Mouse (Mus musculus) embryo, embryonic 9.5 days (tissue): Measurements from ENCODE around the gene Wasf3.

Experiments
- DNase-seq: peaks from one replicate; pipeline ENCODE4 v3.0.0-alpha.2; 2017; ENCODE audit errors: extremely low spot score

Wasf3 gene

DNA sequence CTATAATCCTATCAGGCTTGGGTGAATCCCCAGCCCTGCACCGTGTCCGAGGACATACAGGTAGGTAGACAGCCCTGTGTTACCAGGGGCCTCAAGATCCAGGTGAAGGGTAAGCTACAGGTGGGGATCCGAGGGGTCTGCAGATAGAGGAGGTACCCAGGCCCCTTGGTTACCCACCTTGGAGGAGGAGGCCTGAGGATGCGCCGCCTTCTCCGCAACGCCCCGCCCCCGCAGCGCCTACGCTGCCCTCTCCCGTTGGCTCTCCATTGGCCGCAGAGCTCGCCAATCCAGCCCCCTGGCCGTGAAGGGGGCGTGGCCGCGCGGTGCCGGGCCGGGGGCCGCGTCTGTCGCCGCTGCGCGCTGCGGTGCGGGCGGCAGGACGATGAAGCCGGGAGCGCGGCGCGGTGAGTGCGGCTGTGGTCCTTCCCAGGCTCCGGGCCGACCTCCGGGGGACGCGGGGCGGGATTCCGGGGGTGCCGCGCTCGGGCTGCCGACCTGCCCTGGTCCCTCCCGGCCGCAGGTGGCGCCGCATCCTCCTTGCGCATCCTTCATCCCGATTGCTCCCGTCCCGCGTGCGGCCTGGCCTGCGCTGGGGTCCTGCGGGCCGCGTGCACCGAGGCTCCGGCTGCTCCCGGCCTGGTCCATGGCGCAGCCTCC lies at the start of gene Wasf3:
Gene Wasf3, plus strand, starts transcription at position 51 of the 657 bp plus-strand sequence.
- DNase-seq: peak; percentile 90

DNA sequence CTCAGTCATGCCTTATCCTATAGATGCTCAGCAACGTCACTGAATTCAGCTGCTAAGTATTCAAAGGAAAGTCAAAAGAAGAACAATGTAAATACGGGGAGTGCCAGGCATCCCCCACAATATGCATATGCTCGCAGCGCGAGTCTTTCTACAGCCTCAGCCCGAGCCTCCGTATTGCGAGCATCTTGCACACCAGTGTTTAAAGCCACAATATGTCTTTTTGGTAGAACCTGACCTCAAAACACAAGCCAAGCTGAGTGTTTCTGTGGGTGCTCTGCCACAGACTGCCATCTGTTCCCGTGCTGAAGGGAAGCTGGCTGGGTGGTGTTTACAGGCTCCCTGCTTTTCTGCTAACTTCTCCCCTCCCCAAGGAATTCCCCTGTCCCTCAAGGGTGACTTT lies 46.7 kb upstream of the Wasf3 start:
- DNase-seq: no peak

DNA sequence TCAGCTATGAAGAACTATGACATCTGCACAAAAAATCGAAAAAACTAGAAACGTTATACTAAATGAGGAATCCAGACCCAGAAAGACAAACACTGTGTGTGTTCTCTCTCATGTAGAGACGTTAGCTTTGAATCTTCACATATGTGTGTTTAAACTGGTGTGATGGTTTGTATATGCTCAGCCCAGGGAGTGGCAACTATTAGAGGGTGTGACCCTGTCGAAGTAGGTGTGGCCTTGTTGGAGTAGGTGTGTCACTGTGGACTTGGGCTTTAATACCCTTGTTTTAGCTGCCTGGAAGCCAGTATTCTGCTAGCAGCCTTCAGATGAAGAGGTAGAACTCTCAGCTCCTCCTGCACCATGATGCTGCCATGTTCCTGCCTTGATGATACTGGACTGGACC lies 44.7 kb upstream of the Wasf3 start:
- DNase-seq: no peak

DNA sequence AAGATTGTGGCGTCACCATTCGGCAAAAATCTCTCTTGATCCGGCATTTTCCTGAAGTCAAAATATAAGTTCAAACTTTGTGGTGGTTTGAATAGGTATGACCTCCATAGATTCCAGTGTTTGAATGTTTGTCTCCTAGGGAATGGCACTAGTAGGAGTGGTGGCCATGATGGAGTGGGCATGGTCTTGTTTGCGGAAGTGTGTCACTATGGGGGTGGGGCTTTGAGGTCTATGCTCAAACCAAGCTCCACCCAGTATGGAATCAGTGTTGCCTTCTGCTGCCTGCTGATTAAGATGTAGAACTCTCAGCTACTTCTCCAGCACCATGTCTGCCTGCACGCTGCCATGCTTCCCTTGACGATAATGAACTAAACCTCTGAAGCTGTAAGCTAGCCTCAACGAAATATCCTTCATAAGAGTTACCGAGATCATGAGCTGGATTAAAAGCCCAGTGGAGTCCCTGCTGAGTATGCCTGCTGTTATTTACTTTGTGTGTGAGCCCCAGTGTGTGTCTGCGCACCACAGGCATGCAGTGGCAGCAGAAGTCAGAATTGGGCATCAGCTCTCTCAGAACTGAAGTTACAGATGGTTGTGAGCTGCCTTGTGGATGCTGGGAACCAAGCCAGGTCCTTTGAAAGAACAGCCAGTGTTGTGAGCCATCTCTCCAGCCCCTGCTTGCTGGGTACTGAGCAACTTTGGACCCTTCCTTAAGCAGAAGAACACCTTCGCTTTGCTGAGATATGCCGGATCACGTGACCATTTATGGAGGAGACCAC lies 39.7 kb upstream of the Wasf3 start:
- no peak for DNase-seq

DNA sequence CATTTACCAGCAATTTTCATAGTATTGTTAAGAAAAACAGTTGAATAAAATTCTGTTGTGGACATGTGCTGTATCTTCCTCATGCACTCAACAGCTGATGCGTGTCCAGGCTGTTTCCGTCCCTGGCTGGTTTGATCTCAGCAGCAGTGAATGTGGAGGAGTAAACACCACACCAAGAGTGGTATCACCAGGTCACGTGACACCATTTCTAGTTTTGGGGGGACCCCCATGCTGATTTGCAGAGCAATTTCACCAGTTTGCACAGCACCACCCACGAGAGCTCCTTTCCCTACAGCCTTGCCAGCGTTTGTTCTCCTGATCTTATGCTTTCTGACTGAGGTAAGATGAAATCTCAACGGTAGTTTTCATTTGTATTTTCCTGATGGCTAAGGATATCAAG lies 37.7 kb upstream of the Wasf3 start:
- DNase-seq: no peak

DNA sequence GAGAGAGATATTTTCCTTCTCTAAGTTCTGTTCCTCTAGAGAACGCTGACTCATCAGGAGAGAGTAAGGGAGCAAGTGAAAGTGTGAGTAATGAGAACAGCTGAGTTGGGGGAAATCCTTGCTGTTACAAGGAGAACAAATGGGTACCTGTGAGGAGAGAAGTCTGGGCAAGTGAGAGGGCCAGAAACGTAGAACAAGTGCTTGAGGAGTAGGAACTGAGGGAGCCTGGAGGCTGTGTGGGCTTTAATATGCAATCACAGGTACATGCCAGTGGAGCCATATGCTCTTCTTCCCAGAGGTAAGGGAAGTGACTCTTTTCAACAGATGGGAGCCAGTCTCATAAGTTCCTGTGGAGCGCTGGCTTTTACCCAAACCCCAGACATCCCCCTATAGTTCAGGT lies 35.6 kb upstream of the Wasf3 start:
- DNase-seq: no peak

DNA sequence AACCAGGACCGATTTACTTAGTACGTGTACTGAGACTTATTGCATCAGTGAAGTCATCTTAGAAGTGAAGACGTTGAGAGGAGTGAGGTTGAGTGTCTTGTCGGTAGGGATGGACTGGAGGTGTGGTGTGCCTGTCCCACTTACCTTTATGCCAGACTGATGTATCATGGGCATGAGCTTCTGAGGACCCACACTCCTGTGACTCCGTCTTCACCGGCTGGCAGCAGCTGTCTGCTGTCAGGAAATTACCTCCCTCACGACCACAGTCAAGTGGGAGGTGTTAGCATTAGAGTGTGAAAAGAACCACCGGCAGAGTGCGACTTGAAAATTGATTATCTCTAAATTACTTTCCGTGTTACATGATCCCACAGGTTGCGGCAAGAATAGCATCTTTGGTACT lies 34.0 kb upstream of the Wasf3 start:
- no peak for DNase-seq

DNA sequence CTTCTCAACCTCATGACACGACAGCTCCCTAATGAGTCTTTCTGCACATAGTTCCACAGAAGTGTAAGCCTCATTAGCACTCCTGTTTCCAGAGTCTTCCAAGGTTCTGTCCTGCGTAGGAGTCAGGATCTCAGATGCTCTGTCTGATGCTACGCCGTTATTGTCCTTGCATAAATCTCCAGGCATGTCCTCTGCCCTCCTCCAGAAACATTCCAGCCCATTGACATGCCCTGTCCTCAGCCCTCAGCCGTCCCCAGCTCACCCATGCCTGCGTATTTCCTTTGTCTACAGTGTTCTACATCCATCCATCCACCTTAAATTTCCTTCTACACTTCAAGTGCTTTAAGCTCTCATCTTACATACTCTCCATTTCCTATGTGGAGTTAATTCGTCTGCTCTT lies 32.8 kb upstream of the Wasf3 start:
- DNase-seq: no peak

DNA sequence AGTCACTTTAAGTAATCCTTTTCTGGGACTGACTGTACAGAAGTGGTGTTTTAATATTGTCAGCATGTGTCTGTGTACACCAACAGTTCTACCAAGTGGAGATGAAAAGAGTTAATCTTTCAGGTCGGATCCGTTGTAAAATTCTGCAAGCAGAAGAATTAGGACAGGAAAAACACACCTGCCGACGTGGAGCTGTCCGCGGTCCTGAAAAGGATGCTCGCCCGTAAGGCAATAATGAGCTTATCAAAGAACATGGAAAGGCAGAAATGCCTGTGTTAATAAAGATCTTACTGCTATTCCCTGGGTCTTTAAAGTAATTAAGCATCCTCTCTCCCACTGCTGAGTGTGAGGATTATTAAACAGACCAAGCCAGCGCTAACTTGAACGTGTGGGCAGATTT lies 24.4 kb upstream of the Wasf3 start:
- peak; percentile 37 for DNase-seq

DNA sequence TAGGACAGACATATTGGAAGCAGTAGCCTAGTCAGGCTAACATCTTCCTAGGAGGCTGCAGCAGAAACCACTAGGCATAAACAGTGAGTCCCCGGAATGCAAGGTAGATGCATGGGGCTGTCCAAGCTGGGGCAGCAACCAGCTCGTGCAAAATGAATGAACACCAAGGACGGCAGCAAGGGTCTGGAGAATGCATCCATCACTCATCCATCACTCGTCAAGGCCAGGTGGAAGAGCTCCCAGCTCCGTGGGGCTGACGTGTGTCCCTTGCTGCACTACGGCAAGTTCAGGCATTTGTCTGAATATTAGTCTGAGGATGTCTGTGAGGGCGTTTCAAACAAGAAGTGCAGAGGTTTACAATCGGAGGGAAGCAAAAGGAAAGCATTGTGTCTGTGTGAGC lies 22.1 kb upstream of the Wasf3 start:
- no peak for DNase-seq

DNA sequence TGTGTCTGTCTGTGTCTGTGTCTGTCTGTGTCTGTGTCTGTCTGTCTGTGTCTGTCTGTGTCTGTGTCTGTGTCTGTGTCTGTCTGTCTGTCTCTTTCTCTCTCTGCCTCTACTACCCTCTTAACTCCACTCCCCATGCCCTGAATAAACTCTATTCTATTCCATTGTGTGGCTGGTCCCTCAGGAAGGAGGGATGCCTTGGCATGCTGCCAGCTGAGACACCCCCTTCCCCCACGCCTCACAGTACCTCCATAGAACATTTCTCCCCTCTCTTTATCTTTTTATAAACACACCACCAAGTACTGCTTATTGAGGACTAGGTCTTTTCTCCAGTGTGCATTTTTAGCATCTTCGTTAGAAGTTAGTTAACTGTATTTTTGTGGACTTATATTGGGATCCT lies 16.4 kb upstream of the Wasf3 start:
- no peak for DNase-seq

DNA sequence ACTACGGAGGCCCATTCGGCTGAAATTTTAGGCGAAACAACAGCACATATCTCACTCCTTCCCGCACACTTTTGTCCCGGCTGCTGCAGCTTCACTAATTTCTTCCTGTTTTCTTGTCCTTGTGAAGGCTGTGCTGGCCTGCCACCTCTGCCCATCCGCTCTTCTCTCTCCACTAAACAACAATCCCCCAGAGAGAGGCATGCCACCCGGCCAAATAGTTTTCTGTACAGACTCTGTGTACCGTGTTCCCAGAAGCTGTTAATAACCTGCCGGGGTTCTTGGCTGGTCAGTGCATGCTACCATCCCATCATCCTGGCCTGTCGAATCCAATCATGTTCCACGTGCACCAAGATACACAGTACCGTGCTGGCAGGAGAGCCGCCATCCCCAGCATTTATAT lies 15.8 kb upstream of the Wasf3 start:
- no peak for DNase-seq

DNA sequence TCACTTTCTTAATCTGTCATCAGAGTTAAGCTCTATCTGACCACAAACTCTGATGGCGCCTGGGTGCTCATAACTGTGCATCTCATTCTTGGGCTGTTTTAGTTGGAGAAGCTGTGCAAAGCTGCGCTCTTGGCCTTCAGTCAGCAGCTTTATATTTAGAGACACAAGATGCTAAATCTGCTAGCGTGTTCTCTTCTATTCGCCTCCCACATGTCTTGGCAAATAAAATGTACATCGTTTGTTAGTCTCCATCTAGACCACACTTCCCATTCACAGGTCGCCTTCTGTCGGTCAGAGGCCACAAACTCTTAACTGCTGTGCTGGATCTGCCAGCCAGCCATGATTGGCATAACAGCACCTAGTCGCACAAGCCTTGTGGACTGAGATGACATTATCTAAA lies 14.0 kb upstream of the Wasf3 start:
- DNase-seq: no peak

DNA sequence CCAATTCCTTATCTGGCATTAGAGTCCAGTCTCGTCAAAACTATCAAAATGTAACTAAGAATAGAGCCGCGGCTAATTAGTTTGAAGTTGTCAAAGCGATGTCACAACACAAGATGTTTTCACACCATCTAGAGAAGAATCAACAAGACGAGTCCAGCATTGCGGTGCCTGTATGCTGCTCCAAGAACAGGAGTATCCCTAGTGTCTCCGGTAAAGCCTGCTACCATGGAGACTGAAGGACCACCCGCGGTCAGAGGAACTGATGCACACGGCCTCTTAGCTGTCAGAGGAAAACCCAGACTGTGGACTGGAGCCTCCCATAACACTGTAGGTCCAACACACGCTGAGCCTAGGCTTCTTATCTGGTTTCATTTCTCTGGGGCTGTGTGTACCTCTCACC lies 11.5 kb upstream of the Wasf3 start:
- no peak for DNase-seq

DNA sequence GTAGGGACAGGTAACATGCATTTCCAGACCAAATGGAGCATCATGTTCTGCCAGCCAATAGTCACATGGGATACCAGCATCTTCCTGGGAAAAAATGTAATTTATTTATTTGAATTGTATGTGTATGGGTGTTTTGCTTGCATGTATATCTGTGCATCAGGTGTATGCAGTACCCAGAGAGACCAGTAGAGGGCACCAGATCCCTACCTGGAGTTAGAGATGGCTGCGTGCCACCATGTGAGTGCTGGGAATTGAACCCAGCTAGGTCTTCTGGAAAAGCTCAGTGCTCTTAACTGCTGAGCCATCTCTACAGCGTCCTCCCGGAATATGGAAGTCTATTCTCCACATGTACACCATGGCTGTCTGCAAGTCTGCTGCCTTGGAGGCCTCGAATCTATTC lies 8.2 kb upstream of the Wasf3 start:
- DNase-seq: no peak

DNA sequence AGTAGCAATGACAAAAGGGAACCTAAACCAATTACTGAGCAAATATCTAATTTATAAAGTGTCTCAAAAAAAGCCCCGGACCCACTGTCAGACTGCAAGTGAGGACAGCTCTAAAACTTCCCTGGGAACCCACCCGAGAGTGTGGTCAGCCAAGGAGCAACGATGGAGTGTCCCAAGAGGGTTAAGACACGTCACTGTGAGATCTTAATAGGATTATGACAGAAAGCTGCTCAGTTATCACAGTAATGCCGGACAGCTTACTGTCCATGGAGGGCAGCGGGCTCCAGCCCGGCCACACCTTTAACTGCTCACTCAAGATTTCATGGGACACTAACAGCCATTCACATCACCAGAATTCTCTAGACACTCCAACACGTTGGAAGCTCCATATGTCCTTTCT lies 4.7 kb upstream of the Wasf3 start:
- no peak for DNase-seq

DNA sequence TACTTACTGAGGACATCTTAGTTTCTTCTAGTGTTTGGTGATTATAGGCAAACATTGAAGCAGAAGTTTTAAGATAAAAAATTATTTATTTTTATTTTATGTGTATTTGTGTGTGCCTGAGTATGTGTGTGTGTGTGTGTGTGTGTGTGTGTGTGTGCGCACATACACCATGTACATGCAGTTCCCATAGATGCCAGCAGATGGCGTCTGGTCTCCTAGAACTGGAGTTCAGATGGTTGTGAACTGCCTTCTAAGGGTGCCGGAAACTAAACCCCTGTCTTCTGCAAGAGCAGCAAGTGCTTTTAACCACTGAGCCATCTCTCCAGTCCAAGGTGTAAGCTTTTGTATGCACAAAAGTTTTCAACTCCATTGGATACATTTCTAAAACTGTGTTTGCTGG lies 2.5 kb upstream of the Wasf3 start:
- no peak for DNase-seq

DNA sequence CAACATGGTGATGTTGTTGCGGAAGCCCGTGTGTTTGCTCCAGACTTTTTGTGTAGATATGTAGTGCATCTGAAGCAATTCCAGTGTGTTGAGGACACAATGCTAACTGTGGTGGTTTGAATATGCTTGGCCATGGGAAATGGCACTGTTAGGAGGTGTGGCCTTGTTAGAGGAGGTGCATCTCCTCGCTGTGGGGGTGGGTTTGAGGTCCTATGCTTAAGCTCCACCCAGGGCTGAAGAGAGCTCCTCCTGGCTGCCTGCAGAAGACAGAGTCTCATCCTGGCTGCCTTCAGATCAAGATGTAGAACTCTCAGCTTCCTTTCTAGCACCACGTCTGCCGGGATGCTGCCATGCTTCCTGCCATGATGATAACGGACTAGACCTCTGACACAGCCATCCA lies 1.4 kb upstream of the Wasf3 start:
- no peak for DNase-seq

DNA sequence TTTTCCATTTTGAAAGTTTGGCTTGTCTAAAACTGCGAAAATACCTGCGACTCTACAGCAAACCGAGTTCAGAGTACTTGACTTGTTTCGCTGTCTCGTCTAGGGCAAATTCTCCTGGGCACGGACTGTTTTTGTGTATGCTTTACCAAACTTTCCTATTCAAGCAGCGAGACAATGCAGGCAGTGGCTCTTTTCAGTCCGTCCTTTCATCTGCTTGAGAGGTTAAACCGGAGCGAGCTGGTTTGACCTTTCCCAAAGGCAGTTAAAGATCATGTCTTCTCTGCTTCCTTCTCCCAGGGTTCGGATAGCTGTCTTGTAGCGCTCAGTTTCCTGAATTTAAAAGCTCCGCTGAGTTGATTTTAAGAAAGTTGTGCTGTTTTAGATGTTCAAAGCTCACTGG lies 1.2 kb downstream of the Wasf3 start:
- DNase-seq: peak; percentile 54

DNA sequence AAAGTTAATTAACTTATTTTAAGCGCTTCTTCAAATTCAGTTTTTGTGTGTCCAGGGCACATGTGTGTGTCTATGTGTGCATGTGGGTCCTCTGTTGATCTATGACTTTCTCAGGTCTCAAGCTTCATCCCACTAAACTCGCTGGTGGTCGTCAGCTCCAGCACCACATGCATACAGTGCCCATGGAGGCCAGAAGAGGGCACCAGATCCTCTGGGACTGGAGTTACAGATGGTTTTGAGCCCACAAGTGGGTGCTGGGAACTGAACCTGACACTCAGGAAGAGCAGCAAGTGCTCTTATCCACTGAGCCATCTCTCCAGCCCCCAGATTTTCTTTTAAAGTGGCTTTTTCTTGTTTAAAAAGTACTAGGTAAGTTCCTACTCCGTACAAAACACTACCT lies 2.1 kb downstream of the Wasf3 start:
- no peak for DNase-seq

DNA sequence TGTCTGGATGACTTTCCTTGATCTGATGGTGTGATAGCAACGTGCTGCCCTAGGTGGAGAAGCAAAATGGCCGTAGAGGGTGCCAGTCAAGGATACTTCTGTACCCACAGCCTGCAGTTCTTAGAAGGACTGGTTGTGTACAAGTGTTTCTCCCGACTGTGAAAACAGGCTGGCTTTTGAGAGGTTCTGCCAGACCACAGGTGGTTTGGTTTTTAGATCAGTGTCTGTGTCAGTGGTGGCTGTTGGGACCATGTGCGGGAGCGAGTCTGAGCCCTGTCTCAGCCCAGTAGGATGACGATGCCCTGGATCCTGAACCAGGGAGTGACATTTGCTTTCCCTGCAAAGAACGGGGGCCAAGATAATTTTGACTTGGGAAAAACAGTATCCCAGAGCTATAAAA lies 9.8 kb downstream of the Wasf3 start:
- DNase-seq: no peak

DNA sequence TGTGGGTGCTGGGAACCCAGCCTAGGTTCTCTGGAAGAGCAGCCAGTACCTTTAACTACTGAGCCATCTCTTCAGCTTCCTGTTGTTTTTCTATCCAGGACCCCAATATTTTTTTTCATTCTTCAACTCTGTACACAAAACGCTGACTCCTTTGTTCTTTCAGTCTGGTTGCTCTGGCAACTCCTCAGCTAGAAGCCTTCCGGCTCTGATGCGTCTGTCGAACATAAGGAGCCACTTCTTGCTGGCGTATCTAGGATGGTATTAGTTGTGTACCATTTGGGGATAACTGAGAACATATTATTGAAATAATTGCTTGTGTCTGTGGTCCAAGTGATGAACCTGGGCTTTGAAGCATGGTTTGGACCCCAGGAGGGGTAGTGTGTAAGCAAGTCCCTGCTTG lies 12.5 kb downstream of the Wasf3 start:
- no peak for DNase-seq

DNA sequence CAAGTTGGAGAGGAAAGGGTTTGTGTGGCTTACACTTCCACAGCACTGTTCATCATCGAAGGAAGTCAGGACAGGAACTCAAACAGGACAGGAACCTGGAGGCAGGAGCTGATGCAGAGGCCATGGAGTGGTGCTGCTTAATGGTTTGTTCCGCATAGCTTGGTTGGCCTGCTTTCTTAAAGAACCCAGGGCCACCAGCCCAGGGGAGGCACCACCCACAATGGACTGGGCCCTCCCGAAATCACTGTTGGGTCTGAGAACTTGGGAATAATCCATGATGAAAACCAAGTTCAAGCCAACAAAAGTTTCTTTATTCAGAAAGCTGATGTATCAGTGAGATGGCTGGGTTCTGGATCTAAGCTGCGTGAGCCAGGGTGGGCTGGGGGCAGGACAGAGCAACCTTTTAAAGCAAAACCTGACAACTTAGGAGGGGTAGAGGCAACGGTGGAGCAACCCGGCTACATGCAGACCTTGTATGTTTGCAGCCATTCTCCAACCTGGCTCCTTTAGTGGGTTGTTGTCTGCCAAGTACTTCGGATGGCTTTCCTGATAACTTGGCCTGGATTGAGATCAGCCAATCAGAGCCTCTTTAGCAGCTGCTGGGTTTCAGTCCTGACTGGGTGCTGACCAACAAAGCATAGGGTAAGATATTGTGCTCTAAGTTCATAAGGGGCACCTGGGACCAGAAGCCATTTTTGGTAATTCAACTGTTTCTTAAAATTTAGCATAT lies 13.8 kb downstream of the Wasf3 start:
- DNase-seq: no peak
